Mouse (Mus musculus): ENCODE results near the gene 1700066M21Rik.
A peak's percentile ranks its signal among the peaks of the same experiment; 100 is the strongest.

GRCm38 (mm10) chr1:57428368-57429308 lies 51.2 kb downstream of the 1700066M21Rik start:
- TF ChIP-seq CTCF (IDR thresholded peaks at IDR 0.05; ENCODE audit: low read depth) = peak; percentile 85
- TF ChIP-seq EP300 (IDR thresholded peaks at IDR 0.05; ENCODE audit: low read depth) = no peak
